Mouse (Mus musculus) lung, postnatal 14 days (tissue): ENCODE data around the gene Ccdc12.
"Not testable (repeated sequence)": the region's sequence is repeated elsewhere in the genome, so short reads cannot be mapped to it uniquely, and the experiment has no call there.

Experiments
- DNase-seq: peaks from one replicate; pipeline ENCODE4 v3.0.0; 2021

The Ccdc12 gene

GRCm38 (mm10) chr9:110678886-110679285, 22.6 kb downstream of the Ccdc12 start:
- no peak for DNase-seq

- DNase-seq = no peak
Measured at GRCm38 (mm10) chr9:110680736-110681507, 24.6 kb downstream of the Ccdc12 start.

- no peak for DNase-seq
Measured at GRCm38 (mm10) chr9:110681817-110682216, 25.5 kb downstream of the Ccdc12 start.

GRCm38 (mm10) chr9:110682255-110682654, 26.0 kb downstream of the Ccdc12 start:
- DNase-seq = no peak

- DNase-seq = not testable (repeated sequence)
Measured at GRCm38 (mm10) chr9:110682697-110683096, 26.4 kb downstream of the Ccdc12 start.

- DNase-seq = peak; percentile 30
Measured at GRCm38 (mm10) chr9:110683574-110684099, 27.3 kb downstream of the Ccdc12 start.

GRCm38 (mm10) chr9:110684100-110684831, 28.0 kb downstream of the Ccdc12 start:
- DNase-seq = peak; percentile 91

- DNase-seq = no peak
Measured at GRCm38 (mm10) chr9:110685187-110685586, 28.9 kb downstream of the Ccdc12 start.

GRCm38 (mm10) chr9:110685591-110685990, 29.3 kb downstream of the Ccdc12 start:
- no peak for DNase-seq

GRCm38 (mm10) chr9:110686472-110686871, 30.2 kb downstream of the Ccdc12 start:
- DNase-seq = no peak

- no peak for DNase-seq
Measured at GRCm38 (mm10) chr9:110687061-110687460, 30.8 kb downstream of the Ccdc12 start.

- DNase-seq = no peak
Measured at GRCm38 (mm10) chr9:110687846-110688245, 31.5 kb downstream of the Ccdc12 start.

- DNase-seq = peak; percentile 41
Measured at GRCm38 (mm10) chr9:110689261-110689779, 33.0 kb downstream of the Ccdc12 start.

GRCm38 (mm10) chr9:110695165-110695755, 39.0 kb downstream of the Ccdc12 start:
- DNase-seq = no peak

GRCm38 (mm10) chr9:110696427-110696826, 40.1 kb downstream of the Ccdc12 start:
- DNase-seq = no peak

- no peak for DNase-seq
Measured at GRCm38 (mm10) chr9:110697465-110697864, 41.2 kb downstream of the Ccdc12 start.

- DNase-seq = no peak
Measured at GRCm38 (mm10) chr9:110699574-110699973, 43.3 kb downstream of the Ccdc12 start.

GRCm38 (mm10) chr9:110701114-110702032, 45.1 kb downstream of the Ccdc12 start:
- no peak for DNase-seq

GRCm38 (mm10) chr9:110702848-110703247, 46.5 kb downstream of the Ccdc12 start:
- no peak for DNase-seq

GRCm38 (mm10) chr9:110703951-110704350, 47.6 kb downstream of the Ccdc12 start:
- DNase-seq = no peak

- no peak for DNase-seq
Measured at GRCm38 (mm10) chr9:110706784-110707183, 50.5 kb downstream of the Ccdc12 start.

- peak; percentile 80 for DNase-seq
Measured at GRCm38 (mm10) chr9:110709640-110710258, 53.4 kb downstream of the Ccdc12 start.
